Mouse (Mus musculus): ENCODE data around the gene Msrb3. TPM values are rescaled to one million over a fixed set of nuclear protein-coding genes. Genes with fewer than 3 reads are reported as not detected.

Msrb3 gene
- polyA plus RNA-seq (2014; fragmentation: Nextera tagmentation; extraction: Ambion mirVana) = 4.2 and 9.2 TPM in 2 replicates

GRCm38 (mm10) chr10:120898785-120899762, at the start of gene Msrb3:
Gene Msrb3 (minus strand): TSS chr10:120899101.
- Histone ChIP-seq H3K4me3 (ENCODE audit: low read depth, low read length) (peak within 1 kb of the TSS; percentile 65), H3K27me3 (ENCODE audit: control insufficient read depth, insufficient read depth, low read length) (no peaks in the 10 kb centered on the region; the same call in 1 of the 2 replicates), H3K27ac (ENCODE audit: low read depth, low read length) (no peak within 1 kb of the TSS), H3K36me3 (ENCODE audit: control insufficient read depth, insufficient read depth, low read length) (no peaks in the 10 kb centered on the region), H3K4me2 (replicated peaks; ENCODE audit: low read depth, low read length) (peak within 1 kb of the TSS; percentile 96), H3K9me3 (ENCODE audit: control insufficient read depth, low read length) (no peaks in the 10 kb centered on the region), H3K4me1 (replicated peaks; ENCODE audit: control insufficient read depth, insufficient read depth, low read length) (no peaks in the 10 kb centered on the region), H3K9ac (ENCODE audit: low read depth, low read length) (peak within 1 kb of the TSS; percentile 68)
- peak; percentile 84 for DNase-seq (ENCODE audit: low spot score)
- peak; percentile 89 for ATAC-seq (ENCODE audit: low FRiP score)
- 5% methylated on average over 38 of the region's 64 CpGs for WGBS

- H3K9ac ChIP-seq (ENCODE audit: low read depth, low read length) = no peak overlapping the region
- no peak overlapping the region for H3K4me3 ChIP-seq (ENCODE audit: low read depth, low read length)
- no peak overlapping the region for H3K27ac ChIP-seq (ENCODE audit: low read depth, low read length)
- H3K9me3 ChIP-seq (ENCODE audit: control insufficient read depth, low read length) = no peaks in the 10 kb centered on the region
- no peaks in the 10 kb centered on the region for H3K4me1 ChIP-seq (replicated peaks; ENCODE audit: control insufficient read depth, insufficient read depth, low read length)
- no peaks in the 10 kb centered on the region for H3K36me3 ChIP-seq (ENCODE audit: control insufficient read depth, insufficient read depth, low read length)
- 86% methylated on average over 2 of the region's 2 CpGs for WGBS
- no peak overlapping the region for H3K4me2 ChIP-seq (replicated peaks; ENCODE audit: low read depth, low read length)
- no peaks in the 10 kb centered on the region for H3K27me3 ChIP-seq (ENCODE audit: control insufficient read depth, insufficient read depth, low read length)
- no peak for DNase-seq (ENCODE audit: low spot score)
- ATAC-seq (ENCODE audit: low FRiP score) = no peak
Measured at GRCm38 (mm10) chr10:120948461-120948860, 49.6 kb upstream of the Msrb3 start.

- H3K9ac ChIP-seq (ENCODE audit: low read depth, low read length) = no peak overlapping the region
- no peak overlapping the region for H3K4me2 ChIP-seq (replicated peaks; ENCODE audit: low read depth, low read length)
- no peaks in the 10 kb centered on the region for H3K4me1 ChIP-seq (replicated peaks; ENCODE audit: control insufficient read depth, insufficient read depth, low read length)
- 94% methylated on average over 2 of the region's 2 CpGs for WGBS
- H3K36me3 ChIP-seq (ENCODE audit: control insufficient read depth, insufficient read depth, low read length) = no peaks in the 10 kb centered on the region
- H3K4me3 ChIP-seq (ENCODE audit: low read depth, low read length) = no peak overlapping the region
- DNase-seq (ENCODE audit: low spot score) (no peak), ATAC-seq (ENCODE audit: low FRiP score) (no peak)
- H3K27ac ChIP-seq (ENCODE audit: low read depth, low read length) = no peak overlapping the region
- no peaks in the 10 kb centered on the region for H3K27me3 ChIP-seq (ENCODE audit: control insufficient read depth, insufficient read depth, low read length)
- no peaks in the 10 kb centered on the region for H3K9me3 ChIP-seq (ENCODE audit: control insufficient read depth, low read length)
Measured at GRCm38 (mm10) chr10:120947842-120948241, 48.9 kb upstream of the Msrb3 start.

GRCm38 (mm10) chr10:120946847-120947246, 47.9 kb upstream of the Msrb3 start:
- H3K4me2 ChIP-seq (replicated peaks; ENCODE audit: low read depth, low read length) = no peak overlapping the region
- no peak for ATAC-seq (ENCODE audit: low FRiP score)
- 90% methylated on average over 5 of the region's 5 CpGs for WGBS

GRCm38 (mm10) chr10:120938904-120939208, 40.0 kb upstream of the Msrb3 start:
- no peaks in the 10 kb centered on the region for H3K36me3 ChIP-seq (ENCODE audit: control insufficient read depth, insufficient read depth, low read length)
- ATAC-seq (ENCODE audit: low FRiP score) (no peak), DNase-seq (ENCODE audit: low spot score) (no peak)
- no peak overlapping the region for H3K9ac ChIP-seq (ENCODE audit: low read depth, low read length)
- no peak overlapping the region for H3K4me2 ChIP-seq (replicated peaks; ENCODE audit: low read depth, low read length)
- H3K4me3 ChIP-seq (ENCODE audit: low read depth, low read length) = no peak overlapping the region
- no peaks in the 10 kb centered on the region for H3K9me3 ChIP-seq (ENCODE audit: control insufficient read depth, low read length)
- no peaks in the 10 kb centered on the region for H3K27me3 ChIP-seq (ENCODE audit: control insufficient read depth, insufficient read depth, low read length)
- no peak overlapping the region for H3K27ac ChIP-seq (ENCODE audit: low read depth, low read length)
- WGBS = 93% methylated on average over 2 of the region's 2 CpGs
- H3K4me1 ChIP-seq (replicated peaks; ENCODE audit: control insufficient read depth, insufficient read depth, low read length) = no peaks in the 10 kb centered on the region

More at GRCm38 (mm10) chr10:120946847-120947246, 47.9 kb upstream of the Msrb3 start:
- no peak overlapping the region for H3K9ac ChIP-seq (ENCODE audit: low read depth, low read length)
- H3K27me3 ChIP-seq (ENCODE audit: control insufficient read depth, insufficient read depth, low read length) = no peaks in the 10 kb centered on the region
- H3K27ac ChIP-seq (ENCODE audit: low read depth, low read length) = no peak overlapping the region
- no peaks in the 10 kb centered on the region for H3K36me3 ChIP-seq (ENCODE audit: control insufficient read depth, insufficient read depth, low read length)
- no peak overlapping the region for H3K4me3 ChIP-seq (ENCODE audit: low read depth, low read length)
- DNase-seq (ENCODE audit: low spot score) = no peak
- no peaks in the 10 kb centered on the region for H3K9me3 ChIP-seq (ENCODE audit: control insufficient read depth, low read length)
- no peaks in the 10 kb centered on the region for H3K4me1 ChIP-seq (replicated peaks; ENCODE audit: control insufficient read depth, insufficient read depth, low read length)

GRCm38 (mm10) chr10:120938077-120938903, 39.4 kb upstream of the Msrb3 start:
- H3K9ac ChIP-seq (ENCODE audit: low read depth, low read length) = no peak overlapping the region
- H3K27ac ChIP-seq (ENCODE audit: low read depth, low read length) = no peak overlapping the region
- no peaks in the 10 kb centered on the region for H3K36me3 ChIP-seq (ENCODE audit: control insufficient read depth, insufficient read depth, low read length)
- WGBS = 62% methylated on average over 19 of the region's 19 CpGs
- H3K27me3 ChIP-seq (ENCODE audit: control insufficient read depth, insufficient read depth, low read length) = no peaks in the 10 kb centered on the region
- no peaks in the 10 kb centered on the region for H3K4me1 ChIP-seq (replicated peaks; ENCODE audit: control insufficient read depth, insufficient read depth, low read length)
- no peak for ATAC-seq (ENCODE audit: low FRiP score)
- H3K9me3 ChIP-seq (ENCODE audit: control insufficient read depth, low read length) = no peaks in the 10 kb centered on the region
- H3K4me3 ChIP-seq (ENCODE audit: low read depth, low read length) = no peak overlapping the region
- peak; percentile 57 for DNase-seq (ENCODE audit: low spot score)
- H3K4me2 ChIP-seq (replicated peaks; ENCODE audit: low read depth, low read length) = no peak overlapping the region

- H3K9me3 ChIP-seq (ENCODE audit: control insufficient read depth, low read length) = no peaks in the 10 kb centered on the region
Measured at GRCm38 (mm10) chr10:120929536-120929935, 30.6 kb upstream of the Msrb3 start.

GRCm38 (mm10) chr10:120928183-120928582, 29.3 kb upstream of the Msrb3 start:
- H3K27ac ChIP-seq (ENCODE audit: low read depth, low read length) = no peak overlapping the region
- no peaks in the 10 kb centered on the region for H3K27me3 ChIP-seq (ENCODE audit: control insufficient read depth, insufficient read depth, low read length)
- 0 out of 2 replicates have a peak, but pooled peaks cover 2% of the 10 kb centered on the region for H3K36me3 ChIP-seq (ENCODE audit: control insufficient read depth, insufficient read depth, low read length)
- ATAC-seq (ENCODE audit: low FRiP score) = no peak
- H3K4me1 ChIP-seq (replicated peaks; ENCODE audit: control insufficient read depth, insufficient read depth, low read length) = no peaks in the 10 kb centered on the region
- no peaks in the 10 kb centered on the region for H3K9me3 ChIP-seq (ENCODE audit: control insufficient read depth, low read length)
- WGBS = 95% methylated on average over 5 of the region's 5 CpGs
- no peak overlapping the region for H3K9ac ChIP-seq (ENCODE audit: low read depth, low read length)
- no peak overlapping the region for H3K4me2 ChIP-seq (replicated peaks; ENCODE audit: low read depth, low read length)
- no peak overlapping the region for H3K4me3 ChIP-seq (ENCODE audit: low read depth, low read length)
- no peak for DNase-seq (ENCODE audit: low spot score)

More at GRCm38 (mm10) chr10:120929536-120929935, 30.6 kb upstream of the Msrb3 start:
- Histone ChIP-seq H3K9ac (ENCODE audit: low read depth, low read length) (no peak overlapping the region), H3K4me2 (replicated peaks; ENCODE audit: low read depth, low read length) (no peak overlapping the region), H3K27me3 (ENCODE audit: control insufficient read depth, insufficient read depth, low read length) (no peaks in the 10 kb centered on the region), H3K4me3 (ENCODE audit: low read depth, low read length) (no peak overlapping the region), H3K36me3 (ENCODE audit: control insufficient read depth, insufficient read depth, low read length) (0 out of 2 replicates have a peak, but pooled peaks cover 2% of the 10 kb centered on the region), H3K27ac (ENCODE audit: low read depth, low read length) (no peak overlapping the region), H3K4me1 (replicated peaks; ENCODE audit: control insufficient read depth, insufficient read depth, low read length) (no peaks in the 10 kb centered on the region)
- DNase-seq (ENCODE audit: low spot score) (no peak), ATAC-seq (ENCODE audit: low FRiP score) (no peak)
- WGBS = 83% methylated on average over 7 of the region's 7 CpGs

All from hindbrain, embryonic 11.5 days (tissue).